Mouse (Mus musculus) heart, embryonic 13.5 days (tissue): Measurements from ENCODE around the gene Chst11. TPM values are rescaled to one million over a fixed set of nuclear protein-coding genes. Genes with fewer than 3 reads are reported as not detected.
A peak's percentile ranks its signal among the peaks of the same experiment; 100 is the strongest.

Experiments used
- ATAC-seq: fragments of 200-750 bp; cut with Nextera tagmentation; 2 replicates; pipeline ENCODE4 v1.8.0; 2017; ENCODE audit warnings: moderate TSS enrichment; ENCODE audit not compliant: insufficient number of reproducible peaks, low FRiP score, low TSS enrichment; ENCODE audit errors: extremely low read depth
- H3K27ac ChIP-seq: fragments of 300-500 bp; sonication (generic); replicated peaks from 2 replicates; pipeline ENCODE4 v1.5.1; 2015; ENCODE audit warnings: moderate library complexity, mild to moderate bottlenecking, inconsistent platforms
- H3K27me3 ChIP-seq: fragments of 300-500 bp; sonication (generic); replicated peaks from 2 replicates; pipeline ENCODE4 v1.6.1; 2015; ENCODE audit warnings: mild to moderate bottlenecking, inconsistent platforms
- H3K36me3 ChIP-seq: fragments of 300-500 bp; sonication (generic); 2 replicates; pipeline ENCODE4 v1.6.1; 2015; ENCODE audit warnings: mild to moderate bottlenecking, inconsistent platforms
- H3K4me1 ChIP-seq: fragments of 300-500 bp; sonication (generic); 2 replicates; pipeline ENCODE4 v1.6.1; 2015; ENCODE audit warnings: inconsistent platforms
- H3K4me2 ChIP-seq: fragments of 300-500 bp; sonication (generic); 2 replicates; pipeline ENCODE4 v1.6.1; 2015; ENCODE audit warnings: inconsistent platforms, mild to moderate bottlenecking, moderate library complexity
- H3K4me3 ChIP-seq: fragments of 300-500 bp; sonication (generic); 2 replicates; pipeline ENCODE4 v1.5.1; 2015; ENCODE audit warnings: moderate library complexity, mild to moderate bottlenecking, inconsistent platforms
- H3K9ac ChIP-seq: fragments of 300-500 bp; sonication (generic); 2 replicates; pipeline ENCODE4 v1.6.1; 2015; ENCODE audit warnings: inconsistent platforms, mild to moderate bottlenecking, moderate library complexity
- H3K9me3 ChIP-seq: fragments of 300-500 bp; sonication (generic); 2 replicates; pipeline ENCODE4 v1.6.1; 2016; ENCODE audit warnings: inconsistent platforms
- WGBS: fragments of 180-500 bp; shearing (Covaris S2); methylation state at CpG from one replicate; pipeline ENCODE4 v1.1.7; 2015; ENCODE audit warnings: mixed read lengths; 5-methylcytosine and 5-hydroxymethylcytosine counted together
- polyA plus RNA-seq: library from polyadenylated mRNA; unstranded; fragments of >200 nt; fragmentation: Nextera tagmentation; extraction: Ambion mirVana; gene quantifications from 2 replicates; pipeline ENCODE4 v1.2.1, GENCODE M21; 2015

Gene Chst11
- polyA plus RNA-seq, 1 experiment from 2014 or later, result 2.4 TPM

- Histone ChIP-seq H3K27ac (no peak overlapping the region), H3K9ac (no peak overlapping the region), H3K36me3 (no peaks in the 10 kb centered on the region), H3K4me2 (peak overlapping the region; percentile 33), H3K27me3 (0 out of 2 replicates have a peak, but pooled peaks cover 4% of the 10 kb centered on the region), H3K4me3 (no peak overlapping the region), H3K9me3 (no peaks in the 10 kb centered on the region), H3K4me1 (peaks cover 25% of the 10 kb centered on the region)
- ATAC-seq, result no peak
- WGBS, result 27% methylated on average over 11 of the region's 11 CpGs
These were observed 13.7 kb upstream of the Chst11 start for GRCm38 (mm10) chr10:82971549-82971948.

- H3K27ac ChIP-seq, result no peak overlapping the region
- H3K9me3 ChIP-seq, result no peaks in the 10 kb centered on the region
- H3K9ac ChIP-seq, result no peak overlapping the region
- peaks cover 24% of the 10 kb centered on the region for H3K4me1 ChIP-seq
- H3K27me3 ChIP-seq, result peaks cover 15% of the 10 kb centered on the region
- WGBS, result 75% methylated on average over 5 of the region's 5 CpGs
- H3K36me3 ChIP-seq, result no peaks in the 10 kb centered on the region
- H3K4me2 ChIP-seq, result no peak overlapping the region
- no peak for ATAC-seq
- H3K4me3 ChIP-seq, result no peak overlapping the region
These were observed 11.1 kb upstream of the Chst11 start for GRCm38 (mm10) chr10:82974201-82974600.

DNA sequence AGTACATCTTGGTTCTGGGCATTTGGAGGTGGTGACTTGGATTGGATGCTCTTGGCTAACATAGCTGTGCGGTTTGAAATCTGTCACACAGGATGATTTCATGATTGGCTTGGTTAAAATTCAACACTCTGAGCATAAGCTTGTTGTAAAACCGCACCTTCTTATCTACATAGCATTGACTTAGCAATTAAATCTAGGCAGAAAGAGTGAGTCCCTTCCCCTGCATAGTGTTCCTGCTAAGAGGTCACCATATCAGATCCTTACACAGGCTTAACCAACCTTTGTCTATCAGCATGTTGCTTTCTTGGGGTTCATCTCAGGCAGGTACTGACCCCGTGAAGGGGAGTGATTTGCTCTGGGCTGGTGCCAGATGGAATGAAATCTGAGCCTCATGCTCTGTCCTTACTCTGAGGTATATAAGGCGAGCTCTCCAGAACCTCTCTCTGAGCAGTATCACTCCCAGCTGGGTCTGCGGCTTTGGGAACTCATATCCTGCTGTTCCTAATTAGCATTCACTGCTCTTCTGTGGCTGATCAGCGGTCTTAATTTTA, 10.6 kb upstream of the Chst11 start:
- 63% methylated on average over 6 of the region's 6 CpGs for WGBS

DNA sequence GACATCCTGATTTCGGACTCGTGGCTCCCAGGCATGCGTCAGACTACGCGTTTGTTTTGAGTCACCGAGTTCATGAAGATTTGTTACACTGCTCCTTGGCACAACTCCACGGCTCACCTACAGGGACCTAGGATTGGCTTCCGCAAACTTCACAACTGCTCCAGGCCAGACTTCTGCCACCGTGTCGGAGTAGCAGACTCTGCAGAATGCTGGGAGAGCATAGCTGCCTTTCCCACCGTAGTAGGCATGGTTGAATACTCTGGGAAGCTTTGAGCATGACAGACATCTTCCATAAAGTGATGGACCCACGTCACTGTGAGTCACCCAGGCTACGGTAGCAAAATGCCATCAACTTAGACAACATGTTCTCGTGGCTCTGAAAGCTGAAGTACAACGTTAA, 9.5 kb upstream of the Chst11 start:
- peaks cover 12% of the 10 kb centered on the region for H3K4me1 ChIP-seq
- H3K36me3 ChIP-seq, result no peaks in the 10 kb centered on the region
- WGBS, result 79% methylated on average over 15 of the region's 15 CpGs
- H3K27me3 ChIP-seq, result peaks cover 28% of the 10 kb centered on the region
- H3K4me2 ChIP-seq, result no peak overlapping the region
- H3K4me3 ChIP-seq, result no peak overlapping the region
- ATAC-seq, result no peak
- no peak overlapping the region for H3K27ac ChIP-seq
- no peaks in the 10 kb centered on the region for H3K9me3 ChIP-seq
- H3K9ac ChIP-seq, result no peak overlapping the region

More for the DNA sequence above, 10.6 kb upstream of the Chst11 start:
- H3K27ac ChIP-seq, result no peak overlapping the region
- H3K4me1 ChIP-seq, result peaks cover 19% of the 10 kb centered on the region
- no peak overlapping the region for H3K9ac ChIP-seq
- H3K4me3 ChIP-seq, result no peak overlapping the region
- no peaks in the 10 kb centered on the region for H3K9me3 ChIP-seq
- no peak overlapping the region for H3K4me2 ChIP-seq
- ATAC-seq, result no peak
- no peaks in the 10 kb centered on the region for H3K36me3 ChIP-seq
- H3K27me3 ChIP-seq, result peaks cover 16% of the 10 kb centered on the region

DNA sequence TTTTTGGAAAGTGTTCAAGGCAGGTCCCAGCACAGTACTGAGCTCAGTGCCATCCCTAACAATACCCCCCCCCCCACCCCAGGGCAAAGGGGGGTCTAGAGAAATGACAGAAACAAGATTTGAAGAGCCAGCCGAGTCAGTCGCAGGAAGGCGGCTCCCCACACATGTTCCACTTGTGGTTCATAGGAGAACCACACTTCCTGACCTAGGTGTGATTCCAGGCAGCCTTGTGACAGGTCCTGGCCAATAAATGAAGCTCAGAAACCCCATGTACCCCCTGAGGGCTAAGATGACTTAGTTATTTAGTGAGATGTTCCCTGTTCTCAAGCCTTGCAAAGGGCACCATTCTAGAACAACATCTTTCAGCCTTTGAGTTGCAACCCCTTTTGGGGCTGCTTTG, 3.0 kb upstream of the Chst11 start:
- H3K27ac ChIP-seq, result no peak overlapping the region
- H3K9me3 ChIP-seq, result no peaks in the 10 kb centered on the region
- peaks cover 20% of the 10 kb centered on the region for H3K4me1 ChIP-seq
- no peak overlapping the region for H3K4me3 ChIP-seq
- no peak overlapping the region for H3K4me2 ChIP-seq
- peaks cover 56% of the 10 kb centered on the region for H3K27me3 ChIP-seq
- no peaks in the 10 kb centered on the region for H3K36me3 ChIP-seq
- 67% methylated on average over 3 of the region's 3 CpGs for WGBS
- no peak for ATAC-seq
- no peak overlapping the region for H3K9ac ChIP-seq

GRCm38 (mm10) chr10:82985700-82986131, 418 bp downstream of the Chst11 start:
- ATAC-seq, result peak; percentile 33; the same call in 1 of the 2 replicates
- peaks cover 36% of the 10 kb centered on the region for H3K27me3 ChIP-seq
- 1% methylated on average over 32 of the region's 32 CpGs for WGBS

DNA sequence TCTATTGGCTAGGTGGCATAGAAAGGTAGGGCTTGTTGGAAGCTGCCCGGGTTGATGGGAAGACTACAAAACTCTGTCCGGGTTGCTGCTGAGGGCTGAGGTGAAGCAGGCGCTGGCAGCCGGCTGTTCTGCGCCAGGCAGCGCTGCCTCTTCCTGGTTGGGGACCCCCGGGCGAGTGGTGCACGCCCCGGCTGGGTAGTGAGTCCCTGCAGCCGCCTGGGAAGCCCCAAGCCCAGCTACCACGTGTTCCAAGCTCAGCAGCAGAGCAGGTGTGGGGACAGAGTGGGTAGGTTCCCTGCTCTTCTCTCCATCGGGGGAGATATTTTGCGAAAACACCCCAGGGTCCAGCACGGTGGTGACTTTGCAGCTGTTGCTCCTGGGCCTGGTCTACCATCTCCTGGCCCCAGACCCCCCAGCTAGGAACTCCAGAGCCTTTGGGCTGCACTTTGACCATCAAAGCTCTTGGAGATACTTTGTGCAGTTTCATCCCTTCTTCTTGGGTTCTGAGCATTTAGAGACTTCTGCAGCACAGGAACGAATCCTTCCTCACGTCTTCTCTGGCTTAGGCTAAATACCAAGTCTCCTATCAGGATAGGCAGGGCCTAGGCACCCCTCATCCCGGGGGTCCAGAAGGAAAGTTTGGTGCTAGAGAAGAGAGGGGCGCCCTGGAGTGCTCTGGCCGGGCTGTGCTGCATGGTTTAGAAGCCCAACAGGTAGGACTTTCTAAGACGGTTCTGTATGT, 1.1 kb downstream of the Chst11 start:
- H3K9ac ChIP-seq, result peak overlapping the region; percentile 90

More at GRCm38 (mm10) chr10:82985700-82986131, 418 bp downstream of the Chst11 start:
- peak overlapping the region; percentile 88 for H3K4me3 ChIP-seq
- H3K36me3 ChIP-seq, result no peaks in the 10 kb centered on the region
- H3K27ac ChIP-seq, result peak overlapping the region; percentile 88
- H3K9me3 ChIP-seq, result no peaks in the 10 kb centered on the region
- peak overlapping the region; percentile 90 for H3K9ac ChIP-seq
- H3K4me2 ChIP-seq, result peak overlapping the region; percentile 75
- H3K4me1 ChIP-seq, result peaks cover 50% of the 10 kb centered on the region

DNA sequence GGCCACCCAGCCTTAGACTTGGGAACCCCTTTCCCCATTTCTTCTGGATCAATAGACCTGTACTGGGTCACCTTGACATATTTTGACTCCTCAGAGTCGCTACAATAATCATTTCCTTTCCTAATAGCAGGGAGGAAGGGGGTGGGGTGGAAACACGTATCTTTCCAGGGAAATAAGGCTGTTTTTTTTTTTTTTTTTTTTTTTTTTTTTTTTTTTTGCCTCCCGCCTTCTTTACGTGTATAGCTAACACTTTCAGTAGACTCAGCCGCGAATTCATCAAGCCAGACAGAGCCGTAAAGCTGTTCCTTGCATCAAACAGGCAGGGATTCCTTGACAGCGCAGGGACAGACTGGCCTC, 1.7 kb downstream of the Chst11 start:
- H3K27ac ChIP-seq, result peak overlapping the region; percentile 88
- WGBS, result 35% methylated on average over 8 of the region's 8 CpGs
- H3K4me1 ChIP-seq, result peaks cover 62% of the 10 kb centered on the region
- ATAC-seq, result no peak
- no peaks in the 10 kb centered on the region for H3K9me3 ChIP-seq
- peak overlapping the region; percentile 90 for H3K9ac ChIP-seq
- H3K27me3 ChIP-seq, result peaks cover 25% of the 10 kb centered on the region
- H3K4me3 ChIP-seq, result peak overlapping the region; percentile 88
- peak overlapping the region; percentile 75 for H3K4me2 ChIP-seq
- no peaks in the 10 kb centered on the region for H3K36me3 ChIP-seq

More for the DNA sequence above, 1.1 kb downstream of the Chst11 start:
- peaks cover 57% of the 10 kb centered on the region for H3K4me1 ChIP-seq
- peaks cover 29% of the 10 kb centered on the region for H3K27me3 ChIP-seq
- H3K36me3 ChIP-seq, result no peaks in the 10 kb centered on the region
- H3K4me3 ChIP-seq, result peak overlapping the region; percentile 88
- peak overlapping the region; percentile 75 for H3K4me2 ChIP-seq
- H3K27ac ChIP-seq, result peak overlapping the region; percentile 88
- H3K9me3 ChIP-seq, result no peaks in the 10 kb centered on the region
- no peak for ATAC-seq
- 7% methylated on average over 21 of the region's 21 CpGs for WGBS

DNA sequence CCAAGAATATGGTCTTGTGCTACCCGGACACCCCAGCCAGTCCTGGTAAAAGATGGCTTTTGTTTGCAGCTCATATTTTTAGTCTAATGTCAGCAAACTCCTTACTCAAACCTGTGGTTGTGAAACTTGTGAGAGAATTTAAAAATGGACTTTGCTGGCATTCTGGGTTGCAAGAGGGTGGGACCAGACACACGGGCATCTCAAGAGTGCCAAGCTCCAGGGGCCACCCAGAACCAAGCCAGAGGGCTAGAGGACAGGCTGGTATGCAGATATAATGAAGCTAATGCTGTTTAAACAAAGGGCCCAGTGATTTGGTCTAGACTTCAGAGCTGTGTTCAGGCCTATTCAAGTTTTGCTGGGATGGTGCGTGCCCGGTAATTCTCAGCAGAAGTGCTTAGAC, 2.1 kb downstream of the Chst11 start:
- Histone ChIP-seq H3K27me3 (peaks cover 22% of the 10 kb centered on the region), H3K36me3 (no peaks in the 10 kb centered on the region), H3K27ac (peak overlapping the region; percentile 1; the same call in 1 of the 2 replicates), H3K4me3 (peak overlapping the region; percentile 88), H3K9me3 (no peaks in the 10 kb centered on the region), H3K4me1 (peaks cover 67% of the 10 kb centered on the region), H3K9ac (peak overlapping the region; percentile 90), H3K4me2 (peak overlapping the region; percentile 75)
- no peak for ATAC-seq
- WGBS, result 47% methylated on average over 4 of the region's 4 CpGs

- H3K9me3 ChIP-seq, result no peaks in the 10 kb centered on the region
- 71% methylated on average over 13 of the region's 13 CpGs for WGBS
- H3K4me2 ChIP-seq, result 0 out of 2 replicates have a peak overlapping the region, but pooled peaks have one; percentile 4
- H3K4me3 ChIP-seq, result no peak overlapping the region
- H3K9ac ChIP-seq, result no peak overlapping the region
- H3K27me3 ChIP-seq, result peaks cover 3% of the 10 kb centered on the region
- no peaks in the 10 kb centered on the region for H3K36me3 ChIP-seq
- peaks cover 80% of the 10 kb centered on the region for H3K4me1 ChIP-seq
- H3K27ac ChIP-seq, result 0 out of 2 replicates have a peak overlapping the region, but pooled peaks have one; percentile 20
- ATAC-seq, result no peak
These were observed 4.2 kb downstream of the Chst11 start for GRCm38 (mm10) chr10:82989418-82990025.

DNA sequence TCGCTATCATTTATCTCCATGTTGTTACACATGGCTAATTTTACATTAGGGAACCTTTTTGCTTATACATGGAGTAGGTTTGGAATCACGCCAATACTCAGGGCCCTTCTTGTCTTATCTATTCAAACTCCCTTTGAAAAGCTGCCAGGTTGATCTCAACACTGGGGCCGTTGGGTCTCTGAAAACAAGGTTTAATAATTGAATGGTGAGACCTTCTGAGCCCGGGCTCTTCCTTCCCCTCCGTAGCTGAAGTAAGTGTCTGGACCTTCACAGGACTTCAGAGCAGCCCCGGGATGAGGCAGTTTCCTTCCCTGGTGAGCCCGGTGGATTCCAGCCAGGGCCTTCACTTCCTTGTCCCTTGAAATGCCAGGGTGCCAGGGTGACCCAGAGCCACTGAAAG, 5.6 kb downstream of the Chst11 start:
- H3K27me3 ChIP-seq, result peaks cover 3% of the 10 kb centered on the region; the same call in 1 of the 2 replicates
- H3K9ac ChIP-seq, result 0 out of 2 replicates have a peak overlapping the region, but pooled peaks have one; percentile 45
- H3K4me3 ChIP-seq, result 0 out of 2 replicates have a peak overlapping the region, but pooled peaks have one; percentile 5
- no peaks in the 10 kb centered on the region for H3K36me3 ChIP-seq
- 8% methylated on average over 7 of the region's 7 CpGs for WGBS
- H3K27ac ChIP-seq, result peak overlapping the region; percentile 57
- H3K9me3 ChIP-seq, result no peaks in the 10 kb centered on the region
- H3K4me1 ChIP-seq, result peaks cover 91% of the 10 kb centered on the region
- H3K4me2 ChIP-seq, result peak overlapping the region; percentile 53
- no peak for ATAC-seq
